Mouse (Mus musculus): ENCODE results near the gene Ptchd4. TPM values are rescaled to one million over a fixed set of nuclear protein-coding genes. Genes with fewer than 3 reads are reported as not detected.

Gene Ptchd4
- polyA plus RNA-seq, 1 experiment from 2014 or later: 1.5 TPM

DNA sequence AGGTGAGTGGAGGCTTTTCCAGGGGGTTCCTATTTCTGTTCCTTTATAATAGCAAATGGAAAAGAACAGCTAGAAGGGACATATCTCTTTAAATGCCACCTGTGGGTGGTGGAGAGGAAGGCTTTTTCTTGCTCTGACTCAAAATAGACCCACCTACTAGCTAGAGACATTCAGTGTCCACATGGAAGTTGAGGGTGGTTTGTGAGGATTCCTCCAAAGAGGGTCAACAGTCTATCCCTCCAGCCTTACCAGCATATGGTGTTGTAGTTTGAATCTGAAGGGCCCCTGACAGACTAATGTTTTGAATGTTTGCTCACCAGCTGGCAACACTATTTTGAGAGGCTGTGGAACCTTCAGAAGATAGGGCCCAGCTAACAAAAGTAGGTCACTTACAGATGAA lies 147.0 kb downstream of the Ptchd4 start:
- no peak for DNase-seq (ENCODE audit: low spot score)
- no peaks in the 10 kb centered on the region for H3K36me3 ChIP-seq

DNA sequence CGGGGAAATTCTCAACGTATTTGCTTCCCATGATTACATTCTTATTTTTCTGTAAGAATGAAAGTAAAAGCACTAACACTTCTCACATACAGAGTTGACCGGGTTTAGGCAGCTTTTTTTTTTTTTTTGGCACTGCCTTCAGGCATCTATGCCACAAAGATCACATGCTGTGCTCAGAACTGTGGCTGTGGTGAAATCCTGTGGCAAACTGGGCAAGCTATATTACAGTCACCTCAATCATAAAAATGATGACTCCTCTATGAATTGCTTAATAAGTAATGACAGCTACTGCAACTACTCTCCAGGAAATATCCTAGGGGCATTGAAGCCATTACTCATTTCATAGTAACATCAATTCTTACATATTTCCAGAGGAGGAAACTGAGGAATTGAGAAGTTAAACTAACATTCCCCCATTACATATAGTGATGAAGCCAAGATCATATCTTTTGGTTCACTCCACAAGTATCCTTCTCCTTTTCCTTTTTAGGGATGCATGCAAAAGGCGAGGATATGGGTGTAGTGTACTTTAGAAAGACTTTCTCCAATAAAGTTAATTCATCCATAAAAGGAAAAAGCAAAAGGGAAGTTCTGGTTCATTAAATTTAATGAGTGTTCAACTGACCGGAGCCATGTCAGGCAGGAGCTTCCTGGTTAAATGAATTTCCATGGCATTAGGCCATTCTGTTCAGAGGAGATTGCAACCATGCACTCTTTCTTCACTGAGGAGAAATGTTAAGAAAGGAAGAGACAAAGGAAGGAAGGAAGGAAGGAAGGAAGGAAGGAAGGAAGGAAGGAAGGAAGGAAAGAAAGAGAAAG lies 164.6 kb downstream of the Ptchd4 start:
- DNase-seq (ENCODE audit: low spot score): no peak
- no peaks in the 10 kb centered on the region for H3K36me3 ChIP-seq
- H3K4me3 ChIP-seq: no peak overlapping the region
- H3K27me3 ChIP-seq (ENCODE audit: low read depth, poor library complexity, severe bottlenecking): no peaks in the 10 kb centered on the region
- no peaks in the 10 kb centered on the region for H3K4me1 ChIP-seq
- no peak overlapping the region for H3K27ac ChIP-seq (replicated peaks)
- no peaks in the 10 kb centered on the region for H3K9me3 ChIP-seq (replicated peaks)
- 82% methylated on average over 5 of the region's 5 CpGs for WGBS

More for the DNA sequence above, 147.0 kb downstream of the Ptchd4 start:
- Histone ChIP-seq H3K4me1 (no peaks in the 10 kb centered on the region), H3K27me3 (ENCODE audit: low read depth, poor library complexity, severe bottlenecking) (no peaks in the 10 kb centered on the region), H3K4me3 (no peak overlapping the region), H3K27ac (replicated peaks) (no peak overlapping the region), H3K9me3 (replicated peaks) (no peaks in the 10 kb centered on the region)

GRCm38 (mm10) chr17:42509356-42510262 lies 193.9 kb downstream of the Ptchd4 start:
- Histone ChIP-seq H3K9me3 (replicated peaks) (no peaks in the 10 kb centered on the region), H3K4me1 (no peaks in the 10 kb centered on the region; the same call in 1 of the 2 replicates), H3K27me3 (ENCODE audit: low read depth, poor library complexity, severe bottlenecking) (no peaks in the 10 kb centered on the region), H3K27ac (replicated peaks) (no peak overlapping the region), H3K4me3 (no peak overlapping the region), H3K36me3 (no peaks in the 10 kb centered on the region)
- 82% methylated on average over 9 of the region's 9 CpGs for WGBS
- DNase-seq (ENCODE audit: low spot score): no peak

GRCm38 (mm10) chr17:42530147-42530546 lies 214.4 kb downstream of the Ptchd4 start:
- no peak for DNase-seq (ENCODE audit: low spot score)
- H3K27ac ChIP-seq (replicated peaks): no peak overlapping the region
- 0 out of 2 replicates have a peak, but pooled peaks cover 4% of the 10 kb centered on the region for H3K4me1 ChIP-seq
- no peaks in the 10 kb centered on the region for H3K9me3 ChIP-seq (replicated peaks)
- H3K27me3 ChIP-seq (ENCODE audit: low read depth, poor library complexity, severe bottlenecking): no peaks in the 10 kb centered on the region
- no peaks in the 10 kb centered on the region for H3K36me3 ChIP-seq
- no peak overlapping the region for H3K4me3 ChIP-seq
- WGBS: 40% methylated on average over 5 of the region's 5 CpGs

GRCm38 (mm10) chr17:42549578-42549977 lies 233.8 kb downstream of the Ptchd4 start:
- no peaks in the 10 kb centered on the region for H3K27me3 ChIP-seq (ENCODE audit: low read depth, poor library complexity, severe bottlenecking)
- WGBS: 89% methylated on average over 2 of the region's 2 CpGs
- no peaks in the 10 kb centered on the region for H3K36me3 ChIP-seq
- H3K9me3 ChIP-seq (replicated peaks): no peaks in the 10 kb centered on the region
- H3K4me1 ChIP-seq: no peaks in the 10 kb centered on the region
- no peak for DNase-seq (ENCODE audit: low spot score)
- H3K27ac ChIP-seq (replicated peaks): no peak overlapping the region
- no peak overlapping the region for H3K4me3 ChIP-seq
